Mouse (Mus musculus) lung, embryonic 16.5 days (tissue): ENCODE data around the gene Atp6v0b. TPM values are rescaled to one million over a fixed set of nuclear protein-coding genes. Genes with fewer than 3 reads are reported as not detected.

ENCODE experiments used
- ATAC-seq: fragments of 200-750 bp; cut with Nextera tagmentation; 2 replicates; pipeline ENCODE4 v1.8.0; 2017; ENCODE audit warnings: low read depth, mild to moderate bottlenecking, moderate library complexity
- H3K27ac ChIP-seq: fragments of 300-500 bp; sonication (generic); 2 replicates; pipeline ENCODE4 v1.5.1; 2014; ENCODE audit warnings: mild to moderate bottlenecking, control low read depth, low read length
- H3K27me3 ChIP-seq: fragments of 300-500 bp; sonication (generic); 2 replicates; pipeline ENCODE4 v1.6.1; 2014; ENCODE audit warnings: low read depth, low read length, mixed read lengths; ENCODE audit not compliant: control insufficient read depth, insufficient read depth
- H3K36me3 ChIP-seq: fragments of 300-500 bp; sonication (generic); 2 replicates; pipeline ENCODE4 v1.6.1; 2014; ENCODE audit warnings: low read length; ENCODE audit not compliant: control insufficient read depth, insufficient read depth
- H3K4me1 ChIP-seq: fragments of 300-500 bp; sonication (generic); replicated peaks from 2 replicates; pipeline ENCODE4 v1.6.1; 2014; ENCODE audit warnings: low read length, mixed read lengths; ENCODE audit not compliant: control insufficient read depth, insufficient read depth
- H3K4me2 ChIP-seq: fragments of 300-500 bp; sonication (generic); 2 replicates; pipeline ENCODE4 v1.6.1; 2014; ENCODE audit warnings: low read depth, low read length, control low read depth
- H3K4me3 ChIP-seq: fragments of 300-500 bp; sonication (generic); 2 replicates; pipeline ENCODE4 v1.5.1; 2014; ENCODE audit warnings: mild to moderate bottlenecking, low read length, control low read depth
- H3K9ac ChIP-seq: fragments of 300-500 bp; sonication (generic); 2 replicates; pipeline ENCODE4 v1.6.1; 2014; ENCODE audit warnings: low read length, control low read depth
- H3K9me3 ChIP-seq: fragments of 300-500 bp; sonication (generic); 2 replicates; pipeline ENCODE4 v1.6.1; 2016; ENCODE audit warnings: low read length; ENCODE audit not compliant: control insufficient read depth
- WGBS: fragments of 180-500 bp; shearing (Covaris S2); extraction: QIAGEN DNeasy Blood & Tissue Kit; methylation state at CpG from one replicate; pipeline ENCODE4 v1.1.7; 2014; 5-methylcytosine and 5-hydroxymethylcytosine counted together
- polyA plus RNA-seq: library from polyadenylated mRNA; unstranded; fragments of >200 nt; fragmentation: Nextera tagmentation; extraction: Ambion mirVana; gene quantifications from 2 replicates; pipeline ENCODE4 v1.2.1, GENCODE M21; 2015

The Atp6v0b gene
- polyA plus RNA-seq, 1 experiment from 2014 or later, result 180 TPM

GRCm38 (mm10) chr4:117913421-117913820 lies 26.3 kb upstream of the Atp6v0b start:
- no peaks in the 10 kb centered on the region for H3K27me3 ChIP-seq
- 39% methylated on average over 3 of the region's 3 CpGs for WGBS
- peak overlapping the region; percentile 100 for H3K4me2 ChIP-seq
- no peak for ATAC-seq
- H3K9me3 ChIP-seq, result no peaks in the 10 kb centered on the region
- peak overlapping the region; percentile 83 for H3K4me3 ChIP-seq
- H3K4me1 ChIP-seq, result peaks cover 31% of the 10 kb centered on the region
- no peak overlapping the region for H3K9ac ChIP-seq
- no peak overlapping the region for H3K27ac ChIP-seq
- peaks cover 9% of the 10 kb centered on the region; the same call in 1 of the 2 replicates for H3K36me3 ChIP-seq

GRCm38 (mm10) chr4:117912685-117913273 lies 25.6 kb upstream of the Atp6v0b start:
- 54% methylated on average over 7 of the region's 7 CpGs for WGBS
- Histone ChIP-seq H3K4me3 (no peak overlapping the region), H3K36me3 (peaks cover 9% of the 10 kb centered on the region; the same call in 1 of the 2 replicates), H3K4me2 (peak overlapping the region; percentile 100; the same call in 1 of the 2 replicates), H3K27me3 (no peaks in the 10 kb centered on the region), H3K9ac (peak overlapping the region; percentile 17; the same call in 1 of the 2 replicates), H3K27ac (no peak overlapping the region), H3K4me1 (peaks cover 28% of the 10 kb centered on the region), H3K9me3 (no peaks in the 10 kb centered on the region)
- no peak for ATAC-seq

GRCm38 (mm10) chr4:117912131-117912561 lies 25.0 kb upstream of the Atp6v0b start:
- WGBS, result 90% methylated on average over 13 of the region's 13 CpGs
- no peaks in the 10 kb centered on the region for H3K9me3 ChIP-seq

GRCm38 (mm10) chr4:117908834-117909453 lies 21.8 kb upstream of the Atp6v0b start:
- peaks cover 16% of the 10 kb centered on the region for H3K36me3 ChIP-seq
- 66% methylated on average over 8 of the region's 8 CpGs for WGBS

More at GRCm38 (mm10) chr4:117912131-117912561, 25.0 kb upstream of the Atp6v0b start:
- no peak overlapping the region for H3K4me2 ChIP-seq
- no peak overlapping the region for H3K4me3 ChIP-seq
- H3K27me3 ChIP-seq, result no peaks in the 10 kb centered on the region
- ATAC-seq, result no peak
- peaks cover 28% of the 10 kb centered on the region for H3K4me1 ChIP-seq
- no peak overlapping the region for H3K27ac ChIP-seq
- no peak overlapping the region for H3K9ac ChIP-seq
- peaks cover 9% of the 10 kb centered on the region; the same call in 1 of the 2 replicates for H3K36me3 ChIP-seq

GRCm38 (mm10) chr4:117906196-117906595 lies 19.1 kb upstream of the Atp6v0b start:
- no peak overlapping the region for H3K4me2 ChIP-seq
- H3K27me3 ChIP-seq, result no peaks in the 10 kb centered on the region
- H3K36me3 ChIP-seq, result peaks cover 27% of the 10 kb centered on the region
- H3K4me1 ChIP-seq, result peaks cover 8% of the 10 kb centered on the region
- no peak overlapping the region for H3K4me3 ChIP-seq
- H3K9me3 ChIP-seq, result no peaks in the 10 kb centered on the region
- H3K27ac ChIP-seq, result no peak overlapping the region
- H3K9ac ChIP-seq, result no peak overlapping the region
- ATAC-seq, result peak; percentile 84
- WGBS, result 45% methylated on average over 3 of the region's 3 CpGs

More at GRCm38 (mm10) chr4:117908834-117909453, 21.8 kb upstream of the Atp6v0b start:
- H3K27ac ChIP-seq, result no peak overlapping the region
- no peak overlapping the region for H3K4me2 ChIP-seq
- no peaks in the 10 kb centered on the region for H3K27me3 ChIP-seq
- no peak overlapping the region for H3K9ac ChIP-seq
- H3K9me3 ChIP-seq, result no peaks in the 10 kb centered on the region
- no peak overlapping the region for H3K4me3 ChIP-seq
- H3K4me1 ChIP-seq, result peaks cover 24% of the 10 kb centered on the region
- no peak for ATAC-seq

- Histone ChIP-seq H3K36me3 (peaks cover 40% of the 10 kb centered on the region), H3K27me3 (no peaks in the 10 kb centered on the region), H3K4me2 (no peak overlapping the region), H3K27ac (no peak overlapping the region), H3K9ac (no peak overlapping the region), H3K9me3 (no peaks in the 10 kb centered on the region), H3K4me3 (no peak overlapping the region), H3K4me1 (peaks cover 8% of the 10 kb centered on the region)
- ATAC-seq, result no peak
- WGBS, result 85% methylated on average over 8 of the region's 8 CpGs
Observed at GRCm38 (mm10) chr4:117904761-117905160, 17.6 kb upstream of the Atp6v0b start.

- no peak for ATAC-seq
- H3K4me3 ChIP-seq, result no peak overlapping the region
- WGBS, result 86% methylated on average over 10 of the region's 10 CpGs
- no peak overlapping the region for H3K9ac ChIP-seq
- no peak overlapping the region for H3K27ac ChIP-seq
- H3K4me1 ChIP-seq, result peaks cover 8% of the 10 kb centered on the region
- no peaks in the 10 kb centered on the region for H3K27me3 ChIP-seq
- H3K4me2 ChIP-seq, result no peak overlapping the region
- peaks cover 46% of the 10 kb centered on the region for H3K36me3 ChIP-seq
- no peaks in the 10 kb centered on the region for H3K9me3 ChIP-seq
Observed at GRCm38 (mm10) chr4:117904094-117904493, 17.0 kb upstream of the Atp6v0b start.

GRCm38 (mm10) chr4:117898111-117898510 lies 11.0 kb upstream of the Atp6v0b start:
- no peak overlapping the region for H3K4me2 ChIP-seq
- H3K27me3 ChIP-seq, result no peaks in the 10 kb centered on the region
- no peaks in the 10 kb centered on the region for H3K4me1 ChIP-seq
- ATAC-seq, result 0 out of 2 replicates have a peak, but pooled peaks have one; percentile 42
- no peak overlapping the region for H3K9ac ChIP-seq
- no peak overlapping the region for H3K27ac ChIP-seq
- H3K9me3 ChIP-seq, result no peaks in the 10 kb centered on the region
- no peak overlapping the region for H3K4me3 ChIP-seq
- H3K36me3 ChIP-seq, result peaks cover 34% of the 10 kb centered on the region
- WGBS, result 58% methylated on average over 3 of the region's 3 CpGs

- WGBS, result 89% methylated on average over 6 of the region's 6 CpGs
- no peak overlapping the region for H3K4me2 ChIP-seq
- peaks cover 6% of the 10 kb centered on the region for H3K4me1 ChIP-seq
- ATAC-seq, result no peak
- H3K9me3 ChIP-seq, result no peaks in the 10 kb centered on the region
- no peak overlapping the region for H3K4me3 ChIP-seq
- H3K27me3 ChIP-seq, result no peaks in the 10 kb centered on the region
- H3K36me3 ChIP-seq, result peaks cover 18% of the 10 kb centered on the region
- no peak overlapping the region for H3K9ac ChIP-seq
- H3K27ac ChIP-seq, result no peak overlapping the region
Observed at GRCm38 (mm10) chr4:117896031-117896430, 8.9 kb upstream of the Atp6v0b start.
